Mouse (Mus musculus): ENCODE measurements around the gene Gfi1. TPM values are rescaled to one million over a fixed set of nuclear protein-coding genes. Genes with fewer than 3 reads are reported as not detected.

The Gfi1 gene
- total RNA-seq (2021), result not detected

- no peak for DNase-seq (ENCODE audit: extremely low spot score in 1 of 2, low spot score in 2 of 2)
- intact Hi-C loops (cut with DNase I), result loop anchor here (5.0 kb wide), 1 partner anchor 1258 kb away; no protein-coding TSS in a partner anchor
These were observed at the start of gene Gfi1 for GRCm38 (mm10) chr5:107725435-107726261. TSS of gene Gfi1 (minus strand) at chr5:107726036.

- intact Hi-C loops (cut with DNase I), result no loop called here
- no peak for DNase-seq (ENCODE audit: extremely low spot score in 1 of 2, low spot score in 2 of 2)
These were observed 46.2 kb upstream of the Gfi1 start for GRCm38 (mm10) chr5:107772049-107772448.

- intact Hi-C loops (cut with DNase I), result no loop called here
- DNase-seq (ENCODE audit: extremely low spot score in 1 of 2, low spot score in 2 of 2), result no peak
These were observed 42.4 kb upstream of the Gfi1 start for GRCm38 (mm10) chr5:107768224-107768623.

GRCm38 (mm10) chr5:107765946-107766345 lies 40.1 kb upstream of the Gfi1 start:
- no peak for DNase-seq (ENCODE audit: extremely low spot score in 1 of 2, low spot score in 2 of 2)
- intact Hi-C loops (cut with DNase I), result no loop called here

GRCm38 (mm10) chr5:107764486-107764885 lies 38.6 kb upstream of the Gfi1 start:
- intact Hi-C loops (cut with DNase I), result no loop called here
- DNase-seq (ENCODE audit: extremely low spot score in 1 of 2, low spot score in 2 of 2), result no peak

- no peak for DNase-seq (ENCODE audit: extremely low spot score in 1 of 2, low spot score in 2 of 2)
- intact Hi-C loops (cut with DNase I), result no loop called here
These were observed 37.8 kb upstream of the Gfi1 start for GRCm38 (mm10) chr5:107763674-107764073.

- intact Hi-C loops (cut with DNase I), result no loop called here
- DNase-seq (ENCODE audit: extremely low spot score in 1 of 2, low spot score in 2 of 2), result no peak
These were observed 33.3 kb upstream of the Gfi1 start for GRCm38 (mm10) chr5:107759121-107759520.

GRCm38 (mm10) chr5:107756072-107756471 lies 30.2 kb upstream of the Gfi1 start:
- intact Hi-C loops (cut with DNase I), result no loop called here
- no peak for DNase-seq (ENCODE audit: extremely low spot score in 1 of 2, low spot score in 2 of 2)

- DNase-seq (ENCODE audit: extremely low spot score in 1 of 2, low spot score in 2 of 2), result no peak
- intact Hi-C loops (cut with DNase I), result no loop called here
These were observed 28.9 kb upstream of the Gfi1 start for GRCm38 (mm10) chr5:107754740-107755139.

GRCm38 (mm10) chr5:107753656-107754055 lies 27.8 kb upstream of the Gfi1 start:
- intact Hi-C loops (cut with DNase I), result no loop called here

GRCm38 (mm10) chr5:107749229-107749916 lies 23.5 kb upstream of the Gfi1 start:
- intact Hi-C loops (cut with DNase I), result no loop called here

More at GRCm38 (mm10) chr5:107753656-107754055, 27.8 kb upstream of the Gfi1 start:
- DNase-seq (ENCODE audit: extremely low spot score in 1 of 2, low spot score in 2 of 2), result no peak

GRCm38 (mm10) chr5:107739023-107739422 lies 13.2 kb upstream of the Gfi1 start:
- DNase-seq (ENCODE audit: extremely low spot score in 1 of 2, low spot score in 2 of 2), result no peak
- intact Hi-C loops (cut with DNase I), result no loop called here

More at GRCm38 (mm10) chr5:107749229-107749916, 23.5 kb upstream of the Gfi1 start:
- DNase-seq (ENCODE audit: extremely low spot score in 1 of 2, low spot score in 2 of 2), result no peak

- no peak for DNase-seq (ENCODE audit: extremely low spot score in 1 of 2, low spot score in 2 of 2)
- intact Hi-C loops (cut with DNase I), result no loop called here
These were observed 12.5 kb upstream of the Gfi1 start for GRCm38 (mm10) chr5:107738296-107738695.

GRCm38 (mm10) chr5:107736171-107736570 lies 10.3 kb upstream of the Gfi1 start:
- intact Hi-C loops (cut with DNase I), result no loop called here
- no peak for DNase-seq (ENCODE audit: extremely low spot score in 1 of 2, low spot score in 2 of 2)

GRCm38 (mm10) chr5:107731844-107732243 lies 6.0 kb upstream of the Gfi1 start:
- intact Hi-C loops (cut with DNase I), result no loop called here

GRCm38 (mm10) chr5:107731408-107731807 lies 5.6 kb upstream of the Gfi1 start:
- intact Hi-C loops (cut with DNase I), result no loop called here
- DNase-seq (ENCODE audit: extremely low spot score in 1 of 2, low spot score in 2 of 2), result no peak

More at GRCm38 (mm10) chr5:107731844-107732243, 6.0 kb upstream of the Gfi1 start:
- DNase-seq (ENCODE audit: extremely low spot score in 1 of 2, low spot score in 2 of 2), result no peak

- intact Hi-C loops (cut with DNase I), result loop anchor here (5.0 kb wide), 1 partner anchor 1260 kb away; no protein-coding TSS in a partner anchor
- DNase-seq (ENCODE audit: extremely low spot score in 1 of 2, low spot score in 2 of 2), result no peak
These were observed 1.2 kb upstream of the Gfi1 start for GRCm38 (mm10) chr5:107727007-107727402.

GRCm38 (mm10) chr5:107726281-107727006 lies 608 bp upstream of the Gfi1 start:
- DNase-seq (ENCODE audit: extremely low spot score in 1 of 2, low spot score in 2 of 2), result no peak
- intact Hi-C loops (cut with DNase I), result loop anchor here (5.0 kb wide), 1 partner anchor 1259 kb away; no protein-coding TSS in a partner anchor
